Mouse (Mus musculus): ENCODE data around the gene Rps7. TPM values are rescaled to one million over a fixed set of nuclear protein-coding genes. Genes with fewer than 3 reads are reported as not detected.

Gene Rps7
- 100 to 1,000 TPM; 301 to 311 TPM for total RNA-seq (2021)
- long read RNA-seq, experiment 1, transcript Rps7-203 (6 exons, 820 nt) = minor isoform, 5 of 110 reads
- long read RNA-seq, experiment 1, transcript Rps7-201 (7 exons, 954 nt) = major isoform, 99 of 110 reads
- long read RNA-seq, experiment 1, partial matches to known transcripts = 0 of 110 reads
- long read RNA-seq, experiment 1, other reads (novel, unspliced or antisense) = 3 of 110 reads
- long read RNA-seq, experiment 2, transcript Rps7-201 (7 exons, 954 nt) = major isoform, 133 of 151 reads
- long read RNA-seq, experiment 2, transcript Rps7-203 (6 exons, 820 nt) = minor isoform, 10 of 151 reads
- long read RNA-seq, experiment 2, partial matches to known transcripts = 2 of 151 reads
- long read RNA-seq, experiment 2, other reads (novel, unspliced or antisense) = 3 of 151 reads

DNA sequence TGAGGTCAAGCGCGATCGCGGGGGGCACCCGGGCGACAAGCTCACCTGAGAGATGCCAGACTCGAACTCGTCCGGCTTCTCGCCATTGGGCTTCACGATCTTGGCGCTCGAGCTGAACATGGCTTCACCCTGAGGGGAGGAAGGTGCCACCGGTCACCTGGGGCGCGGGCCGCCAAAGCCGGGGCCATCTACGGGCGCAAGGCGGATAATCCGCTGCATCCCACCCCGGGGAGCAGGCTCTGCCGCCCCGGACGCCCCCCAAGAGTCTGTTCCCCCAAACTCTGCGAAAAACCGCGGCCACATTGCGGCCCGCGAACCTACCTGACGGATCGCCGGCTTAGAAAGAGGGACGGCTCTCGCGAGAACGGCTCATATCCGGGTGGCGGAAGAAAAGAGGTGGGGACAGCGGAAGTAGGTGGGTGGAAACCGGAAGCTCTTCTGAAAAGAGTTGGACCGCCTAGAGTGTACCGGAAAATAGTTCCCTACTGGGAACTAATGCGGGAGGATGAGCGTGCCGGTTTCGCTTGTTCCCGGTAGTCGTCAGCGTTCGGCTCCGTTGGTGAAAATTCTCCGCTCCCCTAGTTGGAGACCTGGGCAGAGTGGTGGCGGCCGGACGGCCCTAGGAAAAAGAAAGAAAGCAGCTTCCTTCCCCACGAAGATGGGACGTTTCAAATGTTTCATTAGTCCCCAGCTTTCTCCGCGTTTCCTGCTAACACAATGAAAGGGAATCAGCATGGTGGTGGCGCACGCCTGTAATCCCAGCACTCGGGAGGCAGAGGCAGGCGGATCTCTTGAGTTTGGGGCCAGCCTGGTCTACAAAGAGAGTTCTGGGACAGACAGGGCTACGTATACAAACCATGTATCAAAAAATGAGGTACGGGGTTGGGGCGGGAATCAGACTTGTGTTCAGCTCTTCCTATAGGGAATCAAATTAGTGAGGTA is at the start of gene Rps7:
Gene Rps7, minus strand, starts transcription at position 419 of the 942 bp plus-strand sequence.
- peak within 1 kb of the TSS; percentile 85 for H3K4me3 ChIP-seq
- peak within 1 kb of the TSS; percentile 98 for H3K27ac ChIP-seq
- TF ChIP-seq CTCF (conservative IDR thresholded peaks at IDR 0.05) = no peak
- DNase-seq (ENCODE audit: low spot score in 2 of 2) = peak; percentile 93 to 94

DNA sequence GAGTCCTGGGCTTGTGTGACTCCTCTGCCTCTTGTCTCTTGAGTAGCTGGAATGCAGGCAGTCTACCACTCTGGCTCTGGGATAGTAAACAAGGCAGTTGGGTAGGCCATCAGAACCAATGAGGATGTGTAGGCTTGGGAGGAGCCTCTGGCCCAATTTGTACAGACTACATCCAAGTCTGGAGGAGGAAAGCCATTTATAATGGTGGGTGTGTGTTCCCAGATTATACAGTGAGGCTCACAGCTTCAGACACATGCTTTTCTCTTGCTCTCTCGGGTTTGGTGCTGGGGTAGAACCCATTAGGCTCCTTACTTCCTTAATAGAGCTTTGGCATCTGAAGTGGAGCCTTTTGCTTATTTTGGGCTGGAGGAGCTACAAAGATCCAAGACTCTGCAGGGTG is 48.9 kb upstream of the Rps7 start:
- H3K4me3 ChIP-seq = no peak overlapping the region
- no peak for DNase-seq (ENCODE audit: low spot score in 2 of 2)
- TF ChIP-seq CTCF (conservative IDR thresholded peaks at IDR 0.05) = no peak
- no peak overlapping the region; the same call in 1 of the 2 replicates for H3K27ac ChIP-seq

DNA sequence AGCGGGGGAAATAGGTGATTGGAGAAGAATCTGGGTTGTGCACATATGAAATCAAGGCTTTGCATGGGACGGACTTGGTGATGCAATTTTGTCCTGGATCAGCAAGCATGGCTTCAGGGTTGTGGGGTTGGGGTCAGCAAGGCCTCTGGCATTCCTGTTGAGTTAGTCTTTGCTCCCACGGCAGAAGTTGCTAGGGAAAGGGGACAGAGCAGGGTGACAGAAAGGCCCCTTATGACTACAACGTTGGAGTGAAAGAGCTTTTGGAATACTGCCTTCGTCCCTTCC is 40.1 kb upstream of the Rps7 start:
- no peak for DNase-seq (ENCODE audit: low spot score in 2 of 2)
- peak overlapping the region; percentile 74 for H3K4me3 ChIP-seq
- peak overlapping the region; percentile 96 for H3K27ac ChIP-seq
- no peak for TF ChIP-seq CTCF (conservative IDR thresholded peaks at IDR 0.05)

DNA sequence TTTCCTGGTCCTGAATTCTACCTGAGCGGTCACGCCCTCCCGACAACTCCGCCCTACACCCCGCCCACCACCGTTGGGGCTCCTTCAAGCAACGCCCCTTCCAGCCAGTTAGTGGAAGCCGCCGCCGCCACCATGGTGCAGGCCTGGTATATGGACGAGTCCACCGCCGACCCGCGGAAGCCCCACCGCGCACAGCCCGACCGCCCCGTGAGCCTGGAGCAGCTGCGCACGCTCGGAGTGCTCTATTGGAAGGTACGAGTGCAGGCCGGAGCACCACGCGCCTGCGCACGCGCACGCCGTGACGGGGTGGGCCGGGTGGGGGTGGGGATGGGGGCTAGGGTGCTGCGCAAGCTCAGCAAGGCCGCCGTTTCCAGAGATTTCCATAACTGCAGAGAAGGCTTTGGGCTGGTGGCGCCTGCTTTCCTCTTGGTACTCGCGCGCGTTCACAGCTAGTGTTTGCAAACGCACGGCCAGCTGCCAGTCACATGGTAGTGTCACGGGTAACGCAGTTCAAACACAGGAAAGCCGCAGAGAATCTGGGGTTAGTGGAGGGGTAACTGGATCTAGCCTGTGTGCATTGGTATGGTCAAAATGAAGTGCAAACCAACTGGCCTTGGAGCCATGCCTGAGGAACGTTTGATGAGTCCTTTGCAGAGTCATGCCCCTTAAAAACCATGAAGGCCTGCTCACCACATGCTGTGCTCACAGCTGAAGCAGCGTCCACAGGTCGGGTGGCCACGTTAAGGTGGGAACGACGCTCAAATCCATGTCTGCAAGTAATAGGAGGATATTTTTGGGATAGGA is 39.6 kb upstream of the Rps7 start, which contains the start of gene Adi1:
Gene Adi1, plus strand, starts transcription at position 111 of the 804 bp plus-strand sequence.
- peak; percentile 85 for DNase-seq (ENCODE audit: low spot score in 2 of 2)
- H3K27ac ChIP-seq = peak within 1 kb of the TSS; percentile 96
- TF ChIP-seq CTCF (conservative IDR thresholded peaks at IDR 0.05) = no peak
- peak within 1 kb of the TSS; percentile 74 for H3K4me3 ChIP-seq

DNA sequence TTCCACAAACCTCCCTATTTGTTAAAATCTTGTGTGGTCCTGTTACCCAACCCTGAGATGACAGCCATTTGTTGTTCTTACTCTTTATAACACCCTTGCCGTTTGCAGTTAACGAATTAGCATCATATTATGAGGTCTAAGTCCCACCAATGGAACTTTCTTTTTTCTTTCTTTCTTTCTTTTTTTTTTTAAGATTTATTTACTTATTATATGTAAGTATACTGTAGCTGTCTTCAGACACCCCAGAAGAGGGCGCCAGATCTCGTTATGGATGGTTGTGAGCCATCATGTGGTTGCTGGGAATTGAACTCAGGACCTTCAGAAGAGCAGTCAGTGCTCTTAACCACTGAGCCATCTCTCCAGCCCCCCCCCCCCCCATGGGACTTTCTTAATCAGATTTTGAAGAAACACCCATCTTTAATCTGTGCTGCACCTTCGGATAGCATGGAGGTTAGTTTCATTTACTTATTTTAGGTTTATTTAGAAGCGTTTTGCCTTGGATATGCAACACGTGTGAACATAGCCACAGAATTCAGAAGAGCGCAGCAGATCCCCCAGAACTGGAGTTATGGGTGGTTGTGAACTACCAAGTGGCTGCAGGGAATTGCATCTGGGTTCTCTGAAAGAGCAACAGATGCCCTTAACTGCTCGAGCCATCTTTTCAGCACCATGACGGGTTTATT is 38.4 kb upstream of the Rps7 start:
- peak overlapping the region; percentile 74 for H3K4me3 ChIP-seq
- H3K27ac ChIP-seq = peak overlapping the region; percentile 96

DNA sequence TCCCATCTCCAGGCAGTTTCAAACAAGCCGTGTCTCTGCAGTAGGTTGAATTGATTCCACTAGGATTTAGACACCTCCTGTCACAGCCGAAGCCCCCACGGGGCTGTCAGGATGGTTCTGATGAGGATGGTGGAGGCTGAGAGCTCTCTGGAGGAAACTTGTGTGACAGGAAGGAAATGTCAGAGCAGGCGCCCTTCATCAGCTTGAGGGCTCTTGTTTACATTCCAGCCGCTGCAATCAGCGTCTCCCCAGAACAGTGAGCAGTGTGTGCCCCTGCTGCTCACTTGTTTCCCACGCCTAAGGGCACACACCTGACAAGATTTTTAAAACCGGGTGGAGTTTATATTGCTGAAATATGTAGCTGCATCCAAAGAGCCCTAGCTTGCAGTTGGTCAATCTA is 31.5 kb upstream of the Rps7 start:
- H3K27ac ChIP-seq = no peak overlapping the region
- no peak for DNase-seq (ENCODE audit: low spot score in 2 of 2)
- no peak for TF ChIP-seq CTCF (conservative IDR thresholded peaks at IDR 0.05)
- no peak overlapping the region for H3K4me3 ChIP-seq

More for the DNA sequence above, 38.4 kb upstream of the Rps7 start:
- peak; percentile 41 for TF ChIP-seq CTCF (conservative IDR thresholded peaks at IDR 0.05)
- no peak for DNase-seq (ENCODE audit: low spot score in 2 of 2)

DNA sequence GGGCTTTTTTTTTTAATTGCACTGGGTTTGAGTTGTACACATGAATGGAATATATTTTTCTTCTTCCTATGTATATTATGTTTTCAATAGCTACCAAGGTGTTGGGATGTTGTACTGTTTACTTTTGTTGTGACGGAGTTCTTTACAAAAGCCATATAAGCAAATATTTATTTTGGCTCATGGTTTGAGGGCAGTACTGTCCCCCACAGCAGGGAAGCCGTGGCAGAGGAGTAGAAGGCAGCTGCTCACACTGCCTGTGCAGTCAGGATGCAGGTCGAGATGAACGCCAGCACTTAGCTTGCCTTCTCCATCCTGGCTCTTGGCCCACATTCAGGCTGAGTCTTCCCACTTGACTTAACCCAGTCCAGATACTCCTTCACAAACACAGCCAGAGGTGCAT is 31.0 kb upstream of the Rps7 start:
- H3K4me3 ChIP-seq = no peak overlapping the region
- no peak for TF ChIP-seq CTCF (conservative IDR thresholded peaks at IDR 0.05)
- no peak for DNase-seq (ENCODE audit: low spot score in 2 of 2)
- H3K27ac ChIP-seq = no peak overlapping the region

DNA sequence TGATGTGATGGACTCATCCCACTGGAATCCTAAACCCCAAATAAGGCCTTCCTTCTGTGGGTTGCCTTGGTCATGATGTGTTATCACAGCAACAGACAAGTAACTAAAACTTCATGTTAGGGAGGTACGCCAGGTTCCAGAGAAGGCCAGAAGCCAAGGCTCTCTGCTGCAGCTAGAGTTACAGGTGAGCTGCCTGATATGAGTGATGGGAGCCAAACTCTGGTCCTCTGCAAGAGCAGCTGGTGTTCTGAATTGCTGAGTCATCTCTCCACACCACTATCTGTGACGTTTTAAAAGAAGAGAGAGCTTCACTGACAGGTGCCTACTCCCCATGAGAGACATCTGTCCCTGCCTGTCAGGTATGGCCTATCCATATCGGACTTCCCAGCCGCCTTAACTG is 26.9 kb upstream of the Rps7 start:
- DNase-seq (ENCODE audit: low spot score in 2 of 2) = no peak
- Histone ChIP-seq H3K4me3 (no peak overlapping the region), H3K27ac (no peak overlapping the region)
- TF ChIP-seq CTCF (conservative IDR thresholded peaks at IDR 0.05) = no peak

DNA sequence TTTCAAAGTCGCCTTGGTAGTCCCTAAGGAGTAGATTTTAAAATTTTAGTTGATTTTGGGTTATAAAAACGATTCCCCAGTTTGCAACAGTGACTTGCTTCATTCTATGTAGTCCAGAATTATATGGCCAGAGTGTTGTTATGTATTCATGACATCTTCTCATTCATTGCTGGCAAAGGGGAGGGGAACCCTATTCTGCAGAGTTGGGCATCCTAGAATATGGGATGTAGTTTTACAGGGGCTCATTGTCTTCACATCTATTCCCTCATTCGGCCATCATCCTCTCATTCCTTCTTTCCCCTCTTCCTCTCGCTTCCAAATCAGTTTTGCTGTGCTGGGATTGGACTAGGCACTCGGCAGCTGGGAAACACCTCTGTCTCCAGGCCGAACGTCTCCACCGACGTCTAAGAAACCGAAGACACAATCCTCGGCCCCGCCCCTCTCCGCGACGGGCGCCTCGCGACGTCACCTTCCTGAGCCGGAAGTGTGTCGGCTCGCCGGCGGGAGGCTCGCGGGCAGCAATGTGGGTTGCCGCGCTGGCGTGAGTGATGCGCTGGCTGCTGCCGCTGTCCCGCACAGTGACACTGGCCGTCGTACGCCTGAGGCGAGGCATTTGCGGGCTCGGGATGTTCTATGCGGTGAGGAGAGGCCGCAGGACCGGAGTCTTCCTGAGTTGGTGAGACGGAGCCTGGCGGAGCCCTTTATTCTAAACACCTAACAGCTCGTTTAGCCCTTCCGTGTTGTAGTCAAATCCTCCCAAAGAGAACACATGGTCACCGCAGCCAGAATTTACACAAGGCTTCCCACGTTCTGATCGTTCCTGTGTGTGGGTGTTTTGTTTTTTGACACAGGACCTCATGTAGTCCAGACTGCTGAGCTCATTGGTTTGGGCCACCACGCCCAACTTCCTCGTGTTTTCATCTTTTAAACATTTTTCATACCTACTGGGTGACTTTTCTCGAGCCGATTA is 13.7 kb upstream of the Rps7 start, which contains the start of gene Rnaseh1:
Gene Rnaseh1, plus strand, starts transcription at position 462 of the 970 bp plus-strand sequence.
- 0 out of 2 replicates have a peak, but pooled peaks have one; percentile 5 for TF ChIP-seq CTCF (conservative IDR thresholded peaks at IDR 0.05)
- H3K4me3 ChIP-seq = peak within 1 kb of the TSS; percentile 77
- H3K27ac ChIP-seq = peak within 1 kb of the TSS; percentile 85
- peak; percentile 87 to 89 for DNase-seq (ENCODE audit: low spot score in 2 of 2)

DNA sequence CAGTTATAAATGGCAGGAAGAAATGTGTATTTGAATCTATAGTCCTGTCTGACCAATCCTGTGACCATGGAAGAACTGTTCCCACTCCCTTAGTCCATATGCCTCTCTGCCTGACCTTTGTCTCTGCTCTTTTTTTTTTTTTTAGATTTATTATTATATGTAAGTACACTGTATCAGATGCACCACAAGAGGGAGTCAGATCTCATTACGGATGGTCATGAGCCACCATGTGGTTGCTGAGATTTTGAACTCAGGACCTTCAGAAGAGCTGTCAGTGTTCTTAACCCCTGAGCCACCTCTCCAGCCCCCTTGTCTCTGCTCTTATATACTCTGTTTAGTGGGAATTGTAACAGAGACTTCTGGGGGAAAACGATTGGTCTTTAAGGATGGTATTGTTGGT is 3.0 kb upstream of the Rps7 start:
- Histone ChIP-seq H3K4me3 (no peak overlapping the region), H3K27ac (no peak overlapping the region)
- peak; percentile 45 for TF ChIP-seq CTCF (conservative IDR thresholded peaks at IDR 0.05)
- DNase-seq (ENCODE audit: low spot score in 2 of 2) = no peak

DNA sequence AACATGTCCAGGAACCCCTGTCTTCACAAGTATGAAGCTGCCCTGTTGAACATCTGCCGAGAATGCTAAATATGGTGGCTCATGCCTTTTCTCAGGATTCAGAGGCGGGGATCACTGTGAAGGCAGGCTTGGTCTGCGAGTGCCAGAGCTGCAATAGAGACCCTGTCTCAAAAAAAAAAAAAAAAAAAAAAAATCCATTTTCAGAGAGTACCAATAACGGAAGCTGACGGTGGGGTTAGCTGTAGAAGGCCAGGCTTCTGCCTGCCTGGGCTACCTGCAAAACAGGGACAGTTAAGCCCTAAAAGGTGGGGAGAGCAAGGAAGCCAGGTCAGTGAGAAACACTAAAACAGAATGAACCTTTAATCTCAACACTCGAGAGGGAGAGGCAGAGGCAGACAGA is 790 bp upstream of the Rps7 start:
- DNase-seq (ENCODE audit: low spot score in 2 of 2) = no peak
- H3K4me3 ChIP-seq = peak overlapping the region; percentile 85; the same call in 1 of the 2 replicates
- no peak for TF ChIP-seq CTCF (conservative IDR thresholded peaks at IDR 0.05)
- H3K27ac ChIP-seq = no peak overlapping the region
